Mouse (Mus musculus) spleen, postnatal 14 days (tissue): ENCODE measurements around the gene Sla2.
A peak's percentile ranks its signal among the peaks of the same experiment; 100 is the strongest.
"Not testable (repeated sequence)": the region's sequence is repeated elsewhere in the genome, so short reads cannot be mapped to it uniquely, and the experiment has no call there.

Experiments
- DNase-seq, 2 experiments: peaks; one replicate each; pipeline ENCODE4 v3.0.0; 2021 to 2022; ENCODE audit warnings: low spot score in 2 of 2

The Sla2 gene

DNA sequence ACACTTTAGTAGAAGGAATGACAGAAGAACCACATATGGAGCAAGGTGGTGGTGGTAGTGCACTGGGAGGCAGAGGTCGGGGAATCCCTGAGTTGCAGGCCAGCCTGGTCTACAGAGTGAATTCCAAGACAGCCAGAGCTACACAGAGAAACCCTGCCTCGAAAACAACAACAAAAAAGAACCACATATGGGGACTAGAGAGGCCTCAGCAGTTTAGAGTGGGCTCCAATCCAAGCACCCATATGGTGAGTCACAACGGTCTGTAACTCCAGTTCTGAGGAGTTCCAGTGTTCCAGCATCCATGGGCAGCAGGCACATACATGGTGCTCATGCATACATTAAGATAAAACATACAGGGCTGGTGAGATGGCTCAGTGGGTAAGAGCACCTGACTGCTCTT, 22.5 kb downstream of the Sla2 start:
- no peak for DNase-seq

GRCm38 (mm10) chr2:156863487-156864160, 23.4 kb downstream of the Sla2 start:
- peak in 1 of 2 experiments; percentile 35 for DNase-seq

DNA sequence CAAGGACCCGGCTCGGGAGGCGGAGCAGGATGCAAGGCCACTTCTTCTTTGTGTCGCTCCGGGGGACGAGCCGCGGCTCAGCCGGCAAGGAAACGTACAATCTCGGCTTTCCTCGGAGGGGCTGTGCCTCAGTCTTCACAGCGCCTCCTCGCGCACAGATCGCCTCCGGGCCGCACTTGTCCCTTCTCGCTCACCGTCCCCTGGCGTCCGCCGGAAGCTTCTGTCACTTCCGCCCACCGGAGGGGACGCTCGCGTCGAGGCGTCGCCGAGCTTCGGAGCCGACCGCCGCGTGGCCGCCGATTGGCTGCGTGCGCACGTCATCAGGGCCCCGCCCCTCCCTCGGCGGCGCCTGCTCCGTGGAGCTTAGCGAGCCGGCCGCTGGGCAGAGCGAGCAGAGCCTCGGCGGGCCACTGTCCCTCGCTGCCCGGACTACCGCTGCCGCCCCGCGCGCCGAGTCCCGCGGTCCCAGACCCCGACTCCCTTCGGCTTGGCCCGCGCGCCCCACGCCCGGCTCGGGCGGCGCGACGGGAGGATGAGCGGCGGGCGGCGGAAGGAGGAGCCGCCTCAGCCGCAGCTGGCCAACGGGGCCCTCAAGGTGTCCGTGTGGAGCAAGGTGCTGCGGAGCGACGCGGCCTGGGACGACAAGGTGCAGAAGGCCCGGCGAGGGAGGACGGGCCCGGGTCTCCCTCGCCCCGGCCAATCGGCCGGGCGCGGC, 24.1 kb downstream of the Sla2 start, which contains the start of gene Rab5if:
Gene Rab5if, plus strand, starts transcription at position 357 of the 715 bp plus-strand sequence.
- DNase-seq, result peak; percentile 96 to 98

DNA sequence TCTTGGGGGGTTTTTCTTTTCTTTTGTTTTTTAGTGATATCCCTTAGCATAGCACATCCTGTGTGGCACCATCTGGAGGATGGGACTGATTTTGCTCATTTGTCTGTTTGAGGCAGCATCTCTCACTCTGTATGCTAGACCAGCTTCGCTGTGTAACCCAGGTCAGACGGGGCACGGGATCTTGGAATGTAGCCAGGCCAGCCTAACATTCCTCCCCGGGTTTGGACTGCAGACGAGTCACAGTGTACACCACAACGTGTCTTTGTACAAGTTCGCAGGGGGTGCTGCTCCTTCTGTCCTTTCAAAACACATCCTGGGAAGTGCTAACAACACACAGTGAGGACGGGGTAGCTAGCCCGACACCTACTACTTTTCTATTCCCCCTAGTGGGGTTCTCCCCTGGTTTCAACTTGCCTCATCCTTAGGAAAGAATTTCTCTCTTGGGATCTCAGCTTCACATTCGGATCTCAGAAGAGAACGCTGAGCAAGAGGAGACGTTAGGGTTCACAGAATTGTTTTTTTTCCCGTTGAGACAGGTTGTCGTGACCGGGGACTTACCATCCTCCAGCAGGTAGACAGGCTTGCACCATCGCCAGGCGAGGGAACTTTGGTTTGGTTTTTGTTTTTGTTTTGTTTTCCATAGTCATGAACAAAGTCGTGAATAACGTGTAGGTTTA, 24.8 kb downstream of the Sla2 start:
- peak in 1 of 2 experiments; percentile 21 for DNase-seq

DNA sequence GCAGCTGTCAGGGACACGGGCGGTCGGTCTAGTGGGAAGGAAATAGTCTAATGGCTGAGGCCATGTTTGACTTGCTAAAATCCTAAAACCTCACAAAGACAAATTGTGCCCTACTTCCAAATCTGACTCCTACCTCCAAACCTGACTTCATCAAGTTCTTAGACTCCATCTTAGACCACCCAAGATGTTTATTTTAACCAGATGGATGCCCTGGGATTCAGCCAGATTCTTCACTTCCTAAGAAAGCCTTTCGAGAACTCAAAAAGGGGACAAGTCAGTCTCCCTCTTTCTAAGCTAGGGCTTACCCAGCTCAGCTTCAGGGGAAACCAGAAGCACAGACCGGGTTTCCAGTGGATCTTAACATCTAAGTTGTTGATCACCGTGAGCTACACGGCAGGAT, 28.3 kb downstream of the Sla2 start:
- no peak for DNase-seq

- DNase-seq, result no peak
Measured at GRCm38 (mm10) chr2:156857835-156858234, 29.2 kb downstream of the Sla2 start, which contains the start of gene 4930518I15Rik. Gene 4930518I15Rik (minus strand): TSS chr2:156857946.

- no peak for DNase-seq
Measured at GRCm38 (mm10) chr2:156857385-156857791, 29.6 kb downstream of the Sla2 start.

GRCm38 (mm10) chr2:156856311-156856710, 30.7 kb downstream of the Sla2 start:
- DNase-seq, result no peak

DNA sequence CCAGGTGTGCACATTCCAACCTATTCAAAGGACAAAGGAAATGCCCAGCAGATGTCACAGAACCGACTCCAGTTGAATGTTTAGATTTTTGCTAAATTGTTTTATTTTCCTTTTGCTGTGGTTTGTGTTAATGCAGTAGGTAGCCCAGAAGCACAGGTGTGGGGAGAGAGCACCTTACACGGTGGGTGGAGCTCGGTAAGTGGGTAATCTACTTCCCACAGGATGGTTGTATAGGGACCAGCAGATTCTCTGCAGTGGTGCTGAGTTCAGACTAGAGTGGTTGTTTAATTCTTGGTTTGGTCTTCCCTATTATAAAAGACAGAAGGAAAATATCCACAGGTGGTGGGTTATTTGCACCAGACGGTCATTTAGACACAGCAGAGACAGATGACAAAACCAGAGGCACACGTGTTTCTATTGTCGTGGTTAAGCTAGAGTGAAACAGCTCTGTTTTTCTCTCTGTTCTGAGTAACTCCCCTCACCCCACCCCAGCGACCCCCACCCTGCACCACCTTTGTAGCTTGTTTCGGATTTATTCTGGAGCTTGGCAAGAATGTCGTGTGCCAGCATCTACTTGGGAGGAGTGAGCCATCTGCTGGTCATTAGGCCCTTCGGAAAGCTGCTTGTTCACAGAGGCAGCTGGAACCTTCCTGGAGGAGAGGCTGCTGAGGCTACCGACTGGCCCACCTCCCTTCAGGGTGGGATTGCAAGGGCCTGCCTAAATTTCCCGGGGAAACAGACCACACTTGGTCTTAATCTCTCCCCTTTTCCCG, 32.8 kb downstream of the Sla2 start:
- not testable (repeated sequence) for DNase-seq

GRCm38 (mm10) chr2:156853584-156853983, 33.4 kb downstream of the Sla2 start:
- not testable (repeated sequence) for DNase-seq

GRCm38 (mm10) chr2:156850505-156850904, 36.5 kb downstream of the Sla2 start:
- no peak for DNase-seq

DNA sequence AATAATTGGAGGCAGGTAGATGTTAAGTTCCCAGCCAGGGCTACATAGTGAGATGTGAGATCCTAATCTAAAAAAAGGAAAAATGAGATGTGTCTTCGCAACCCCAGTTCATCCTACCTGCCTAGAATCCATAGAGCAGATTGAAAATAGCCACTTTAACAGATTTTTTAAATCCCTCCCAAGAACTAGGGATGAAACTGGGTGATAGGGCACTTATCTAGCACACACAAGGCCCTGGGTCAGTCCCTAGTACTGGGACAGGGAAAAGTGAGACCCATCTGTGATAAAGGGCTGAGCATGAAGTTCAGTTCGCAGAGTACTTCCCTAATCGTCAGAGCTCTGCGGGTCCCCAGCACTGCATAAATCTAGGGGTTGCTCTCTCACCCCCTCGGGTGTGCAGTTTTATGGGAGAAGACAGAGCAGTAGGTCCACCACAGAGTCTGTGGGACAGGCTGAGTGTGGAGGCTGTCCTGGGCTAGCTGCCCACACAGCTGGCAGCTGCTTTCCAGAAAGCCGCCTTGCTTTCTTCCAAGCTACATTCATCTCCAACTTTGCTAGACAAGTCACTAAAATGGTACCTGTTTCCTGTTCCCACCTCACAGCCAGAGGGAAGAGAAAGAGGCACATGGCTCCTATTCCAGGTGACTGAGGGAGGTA, 38.3 kb downstream of the Sla2 start:
- DNase-seq, result no peak

DNA sequence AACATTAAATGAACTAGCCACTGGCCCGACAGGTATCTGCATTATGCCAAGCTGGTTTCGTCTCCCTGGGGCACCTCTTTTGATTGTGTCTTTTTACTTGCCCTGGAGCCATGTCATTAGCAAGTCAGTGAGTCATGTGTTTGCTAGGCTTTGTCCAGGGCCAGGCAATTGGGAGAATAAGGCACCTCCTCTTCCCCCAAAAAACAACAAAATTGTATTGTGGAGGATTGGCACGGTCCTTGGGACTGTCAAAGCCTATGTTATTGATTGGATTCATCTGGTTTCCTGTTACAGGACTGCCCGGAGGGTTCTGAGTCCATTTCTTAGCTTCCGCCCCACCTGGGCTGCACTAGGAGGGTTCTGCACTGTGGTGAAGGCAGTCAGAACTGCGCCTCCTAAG, 39.3 kb downstream of the Sla2 start:
- DNase-seq, result no peak

GRCm38 (mm10) chr2:156844715-156845114, 42.3 kb downstream of the Sla2 start:
- DNase-seq, result no peak

DNA sequence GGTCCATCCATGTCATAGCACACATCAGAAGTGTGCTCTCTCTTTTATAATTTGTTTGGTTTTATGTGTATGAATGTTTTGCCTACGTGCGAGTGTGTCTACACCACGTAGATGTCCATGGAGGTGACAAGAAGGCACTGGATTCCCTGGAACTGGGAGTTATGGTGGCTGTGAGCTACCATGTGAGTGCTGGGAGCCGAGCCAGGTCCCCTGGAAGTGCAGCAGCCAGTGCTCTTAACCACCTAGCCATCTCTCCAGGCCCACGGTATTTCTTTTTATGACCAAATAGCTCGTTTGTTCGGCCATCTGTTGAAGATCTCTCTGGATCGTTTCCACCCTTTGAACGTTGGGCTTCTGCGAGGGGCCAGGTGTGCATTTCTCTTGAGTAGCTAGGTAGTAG, 43.7 kb downstream of the Sla2 start:
- no peak for DNase-seq

DNA sequence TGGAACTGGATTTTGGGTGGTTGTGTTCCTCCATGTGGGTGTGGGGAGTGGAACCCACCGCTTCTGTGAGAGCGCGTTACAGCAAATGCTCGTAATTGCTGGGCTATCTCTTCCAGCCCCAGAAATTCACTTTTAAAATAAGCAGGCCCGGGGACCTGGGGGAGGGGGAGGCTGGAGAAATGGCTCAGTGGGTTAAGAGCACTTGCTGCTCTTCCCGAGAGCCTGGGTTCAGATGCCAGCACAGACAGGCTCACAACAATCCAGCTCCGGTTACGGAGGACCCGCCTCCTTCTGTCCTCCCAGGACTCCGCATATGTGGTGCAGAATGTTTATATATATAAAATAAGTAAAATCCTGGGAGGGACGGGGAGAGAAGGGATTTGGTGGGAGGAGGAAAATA, 44.3 kb downstream of the Sla2 start:
- DNase-seq, result no peak

GRCm38 (mm10) chr2:156841841-156842706, 44.9 kb downstream of the Sla2 start:
- peak in 1 of 2 experiments; percentile 20 for DNase-seq

DNA sequence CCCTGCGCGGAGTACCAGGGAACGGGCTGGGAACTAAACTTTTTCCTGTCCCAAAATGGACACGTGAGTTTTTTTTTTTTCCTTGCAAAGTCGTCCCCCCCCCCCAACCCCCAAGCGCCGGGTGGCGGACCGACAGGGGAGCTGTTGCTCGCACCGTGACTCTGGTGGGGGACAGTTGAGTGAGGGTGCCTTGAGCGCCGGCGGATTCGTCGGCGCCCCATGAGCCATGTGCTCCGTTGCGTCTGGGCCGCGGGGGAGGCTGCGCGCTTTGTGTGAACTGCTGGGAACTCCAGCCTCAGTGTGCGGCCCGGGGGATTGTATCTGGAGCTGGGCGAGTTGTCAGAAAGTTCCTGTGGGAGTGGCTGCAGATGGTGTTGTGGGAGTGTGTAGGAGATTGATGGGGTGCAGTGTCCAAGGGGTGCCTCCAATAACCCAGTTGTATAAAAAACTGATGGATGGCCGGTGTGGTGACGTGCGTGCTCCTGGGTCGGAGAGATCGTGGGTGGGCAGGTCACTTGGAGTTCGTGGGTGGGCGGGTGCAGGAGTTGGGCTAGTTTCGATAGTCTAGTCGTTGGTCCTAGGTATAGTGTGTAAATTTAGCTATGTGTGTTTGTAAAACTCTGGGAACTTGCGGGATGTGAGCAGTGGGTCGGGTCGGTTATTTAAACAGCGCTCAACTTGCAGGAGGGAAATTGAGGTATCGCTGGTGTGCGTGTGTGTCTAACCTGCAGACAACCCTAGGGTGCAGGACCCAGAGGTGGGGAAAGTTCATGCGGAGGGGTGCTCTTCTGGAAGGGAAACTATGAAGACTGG, 45.8 kb downstream of the Sla2 start:
- peak in 1 of 2 experiments; percentile 28 for DNase-seq

- peak in 1 of 2 experiments; percentile 11 for DNase-seq
Measured at GRCm38 (mm10) chr2:156840301-156841027, 46.5 kb downstream of the Sla2 start.
